Mouse (Mus musculus) adrenal gland, postnatal 4 days (tissue): ENCODE measurements at regions not wholly inside any gene's neighbourhood (a gene's known extent, or its start where the extent isn't known, plus 50 kb on each side); places are given as distances from the start of the nearest gene placed in this dataset.

Source experiments
- DNase-seq, 2 experiments: peaks; one replicate each; pipeline ENCODE4 v3.0.0; 2021 to 2022; ENCODE audit warnings: low spot score in 2 of 2, mixed read lengths in 2 of 2

DNA sequence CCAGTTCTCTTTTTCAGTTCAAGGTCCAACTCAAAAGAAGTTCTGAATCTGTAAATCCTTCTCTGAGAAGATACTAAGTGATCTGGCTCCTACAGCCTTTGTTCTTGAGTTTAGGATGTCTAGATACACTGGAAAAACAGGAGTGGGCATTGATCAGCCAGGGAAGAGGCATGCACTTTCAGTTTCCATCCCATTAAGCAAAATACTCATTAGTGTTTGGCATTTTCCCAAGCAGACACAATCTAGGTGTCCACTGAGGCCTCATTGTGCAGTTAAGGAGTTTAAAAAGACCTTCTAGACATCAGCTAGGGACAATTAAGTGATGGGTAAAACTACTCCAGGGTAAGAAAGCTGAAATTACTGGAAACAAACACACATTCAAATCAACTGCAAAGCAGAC, 74.3 kb upstream of the Zfp770 start:
- DNase-seq: no peak

DNA sequence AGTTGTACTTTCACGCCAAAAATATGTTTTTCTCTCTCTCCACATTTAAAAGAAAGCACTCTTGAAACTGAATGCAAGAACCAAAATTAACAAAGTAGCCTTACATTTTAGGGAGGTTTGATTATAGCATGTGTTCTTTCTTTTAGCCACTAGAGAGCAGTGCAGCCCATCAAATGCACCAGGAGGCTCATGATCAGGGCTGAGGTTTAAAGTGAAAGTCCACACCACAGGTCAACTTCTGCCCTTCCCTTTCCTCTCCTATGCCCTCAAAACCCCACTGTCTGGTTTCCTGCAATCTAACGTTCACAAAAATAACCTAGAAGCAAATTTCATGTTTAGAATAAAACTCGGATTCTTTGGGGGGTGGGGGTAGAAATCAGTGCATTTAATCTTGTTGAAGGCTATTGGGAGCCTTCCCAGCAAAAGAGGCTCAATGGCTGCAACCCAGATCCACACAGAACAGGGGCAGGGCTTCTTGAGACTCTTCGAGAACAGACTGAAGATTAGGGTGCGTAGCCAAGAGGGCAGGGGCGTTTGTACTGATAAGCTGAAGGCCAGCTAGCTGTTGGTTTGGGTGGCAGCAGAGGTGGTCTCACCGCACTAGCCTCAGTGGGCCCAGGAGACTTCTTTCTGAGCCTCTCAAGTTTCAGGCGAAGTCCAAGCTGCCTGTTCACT, 59.3 kb upstream of the Zfp770 start:
- DNase-seq: peak in 1 of 2 experiments; percentile 5

DNA sequence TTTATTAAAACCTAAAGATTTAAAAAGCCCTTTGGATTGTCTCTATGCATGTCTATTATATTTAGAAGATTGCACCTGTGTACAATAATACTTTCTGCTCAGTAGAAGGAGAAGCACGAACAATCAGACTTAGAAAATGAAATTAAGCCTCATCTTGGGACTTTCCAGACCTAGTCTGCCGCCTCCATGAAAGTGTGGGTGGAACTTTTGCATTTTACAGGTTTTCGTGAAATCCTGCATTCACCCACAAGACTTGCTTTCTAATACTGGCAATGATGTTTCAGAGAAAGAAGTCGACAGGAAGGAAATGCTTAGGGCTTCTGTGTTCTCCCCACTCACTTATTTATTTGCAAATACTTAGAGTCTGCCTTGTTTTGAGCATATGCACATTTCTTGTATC, 58.3 kb upstream of the Zfp770 start:
- no peak for DNase-seq
